ENCODE assay signal across 8 mouse cellular contexts in the genomic region with DNA sequence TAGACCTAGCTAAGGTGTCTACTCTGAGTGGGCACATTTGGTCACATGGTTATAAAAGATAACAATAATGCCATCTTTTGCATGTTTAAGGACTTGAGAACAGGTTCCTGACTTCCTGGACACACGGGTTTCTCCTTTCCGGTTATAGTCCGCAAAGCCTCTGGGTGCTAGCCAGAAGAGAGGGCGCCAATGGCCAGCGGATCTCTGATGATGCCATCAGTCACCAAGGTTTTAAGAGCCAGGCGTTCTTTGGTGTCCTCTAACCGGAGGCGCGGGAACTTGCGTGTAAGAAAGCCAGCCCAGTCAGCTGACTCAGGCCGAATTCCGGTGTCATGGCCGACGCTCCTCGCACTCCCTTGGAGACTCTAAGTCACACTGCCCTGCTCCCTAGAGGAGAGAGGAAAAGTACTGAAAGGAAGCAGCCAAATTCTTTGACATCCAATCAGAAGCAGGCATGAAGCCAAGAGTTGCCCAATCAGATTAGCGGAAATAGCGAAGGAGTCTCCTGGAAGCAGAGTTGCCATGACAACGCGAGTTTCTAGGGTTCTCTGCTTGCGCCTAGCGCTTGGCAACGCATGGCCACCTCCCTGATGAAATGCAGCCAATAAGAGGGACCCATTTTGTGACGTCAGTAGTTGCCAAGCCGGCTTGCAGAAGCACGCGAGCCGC. TPM values are rescaled to one million over a fixed set of nuclear protein-coding genes. Genes with fewer than 3 reads are reported as not detected.
DNase-seq lines count a peak whose midpoint lies in the region; ATAC-seq and TF ChIP-seq lines count a peak whose summit lies in the region.

No protein-coding gene starts in this region.

- peak; percentile 99 for DNase-seq in 3T3-L1 (ENCODE audit: low read depth, low spot score)
- DNase-seq in adrenal gland, postnatal 4 days (ENCODE audit: low spot score in 2 of 2), result peak; percentile 39 to 71
- peak; percentile 100 for DNase-seq in embryonic facial prominence, embryonic 14.5 days (ENCODE audit: low spot score)
- peak; percentile 70 to 86 for DNase-seq in heart, adult 2 months
- DNase-seq in kidney, adult 8-10 months, result peak; percentile 84 to 89
- peak; percentile 22 to 72 for DNase-seq in spleen, postnatal 10 days (ENCODE audit: low spot score in 2 of 2)

- no peaks in the 10 kb centered on the region for H3K4me1 ChIP-seq in embryonic facial prominence, embryonic 14.5 days (ENCODE audit: control insufficient read depth, insufficient read depth, low read length)
- no peaks in the 10 kb centered on the region for H3K4me1 ChIP-seq in heart, adult 2 months (ENCODE audit: control insufficient read depth, insufficient read depth, low read length)
- H3K4me1 ChIP-seq in limb, embryonic 13.5 days, result no peaks in the 10 kb centered on the region
- peaks cover 9% of the 10 kb centered on the region for H3K4me1 ChIP-seq in midbrain, embryonic 16.5 days (ENCODE audit: control insufficient read depth, insufficient read depth, low read length)

- no peak for TF ChIP-seq CTCF in heart, adult 2 months (IDR thresholded peaks at IDR 0.05)

- no peaks in the 10 kb centered on the region for H3K36me3 ChIP-seq in embryonic facial prominence, embryonic 14.5 days (ENCODE audit: control insufficient read depth, insufficient read depth, low read length)
- H3K36me3 ChIP-seq in heart, adult 2 months (ENCODE audit: control insufficient read depth, insufficient read depth, low read length), result no peaks in the 10 kb centered on the region
- H3K36me3 ChIP-seq in limb, embryonic 13.5 days, result no peaks in the 10 kb centered on the region
- no peaks in the 10 kb centered on the region for H3K36me3 ChIP-seq in midbrain, embryonic 16.5 days (ENCODE audit: control insufficient read depth, insufficient read depth, low read length)

- intact Hi-C loops in heart, adult 2 months (cut with DNase I), result no loop called here

- H3K9ac ChIP-seq in embryonic facial prominence, embryonic 14.5 days (ENCODE audit: low read depth, low read length), result peak overlapping the region; percentile 20; the same call in 1 of the 2 replicates
- H3K9ac ChIP-seq in heart, adult 2 months (ENCODE audit: low read depth, low read length), result no peak overlapping the region
- H3K9ac ChIP-seq in limb, embryonic 13.5 days, result peak overlapping the region; percentile 51; the same call in 1 of the 2 replicates
- peak overlapping the region; percentile 62 for H3K9ac ChIP-seq in midbrain, embryonic 16.5 days (ENCODE audit: low read depth, low read length)

- TF ChIP-seq POLR2A in heart, adult 2 months (IDR thresholded peaks at IDR 0.05; ENCODE audit: insufficient read depth, low read depth, low read length), result peak; percentile 40; the same call in 1 of the 2 replicates

- H3K4me2 ChIP-seq in embryonic facial prominence, embryonic 14.5 days (ENCODE audit: low read depth, low read length), result peak overlapping the region; percentile 58
- peak overlapping the region; percentile 64 for H3K4me2 ChIP-seq in limb, embryonic 13.5 days (replicated peaks)
- peak overlapping the region; percentile 77 for H3K4me2 ChIP-seq in midbrain, embryonic 16.5 days (ENCODE audit: low read length)

- no peaks in the 10 kb centered on the region for H3K79me2 ChIP-seq in heart, adult 2 months (replicated peaks; ENCODE audit: control insufficient read depth, insufficient read depth, low read length)

- WGBS in embryonic facial prominence, embryonic 14.5 days, result 2% methylated on average over 27 of the region's 27 CpGs
- WGBS in heart, adult 2 months, result 2% methylated on average over 27 of the region's 27 CpGs
- 2% methylated on average over 27 of the region's 27 CpGs for WGBS in limb, embryonic 13.5 days
- WGBS in midbrain, embryonic 16.5 days, result 1% methylated on average over 27 of the region's 27 CpGs

- ATAC-seq in embryonic facial prominence, embryonic 14.5 days (ENCODE audit: low read depth), result peak; percentile 96
- peak; percentile 97 for ATAC-seq in limb, embryonic 13.5 days (ENCODE audit: low FRiP score, low read depth)
- ATAC-seq in midbrain, embryonic 16.5 days, result peak; percentile 97

- H3K9me3 ChIP-seq in embryonic facial prominence, embryonic 14.5 days (ENCODE audit: control insufficient read depth, low read length), result no peaks in the 10 kb centered on the region
- H3K9me3 ChIP-seq in limb, embryonic 13.5 days, result no peaks in the 10 kb centered on the region
- H3K9me3 ChIP-seq in midbrain, embryonic 16.5 days (replicated peaks; ENCODE audit: control insufficient read depth, low read length, poor library complexity, severe bottlenecking), result no peaks in the 10 kb centered on the region

- H3K27me3 ChIP-seq in embryonic facial prominence, embryonic 14.5 days (replicated peaks; ENCODE audit: control insufficient read depth, insufficient read depth, low read length), result no peaks in the 10 kb centered on the region
- H3K27me3 ChIP-seq in heart, adult 2 months (ENCODE audit: control insufficient read depth, insufficient read depth, low read length), result no peaks in the 10 kb centered on the region
- H3K27me3 ChIP-seq in limb, embryonic 13.5 days, result peaks cover 33% of the 10 kb centered on the region
- H3K27me3 ChIP-seq in midbrain, embryonic 16.5 days (ENCODE audit: control insufficient read depth, insufficient read depth, low read depth, low read length), result no peaks in the 10 kb centered on the region

- peak overlapping the region; percentile 61; the same call in 1 of the 2 replicates for H3K27ac ChIP-seq in embryonic facial prominence, embryonic 14.5 days (replicated peaks; ENCODE audit: low read depth, low read length)
- H3K27ac ChIP-seq in heart, adult 2 months, result peak overlapping the region; percentile 36
- H3K27ac ChIP-seq in limb, embryonic 13.5 days, result peak overlapping the region; percentile 48; the same call in 1 of the 2 replicates
- peak overlapping the region; percentile 88 for H3K27ac ChIP-seq in midbrain, embryonic 16.5 days (ENCODE audit: low read length)

- TF ChIP-seq EP300 in heart, adult 2 months (IDR thresholded peaks at IDR 0.05; ENCODE audit: insufficient read depth, low read depth, low read length), result no peak

- H3K4me3 ChIP-seq in embryonic facial prominence, embryonic 14.5 days (ENCODE audit: low read depth, low read length), result peak overlapping the region; percentile 30
- peak overlapping the region; percentile 41 for H3K4me3 ChIP-seq in heart, adult 2 months
- peak overlapping the region; percentile 45 for H3K4me3 ChIP-seq in limb, embryonic 13.5 days
- peak overlapping the region; percentile 41 for H3K4me3 ChIP-seq in midbrain, embryonic 16.5 days (ENCODE audit: low read depth, low read length)

RNA-seq across cellular contexts. Expression of a gene that starts 19.9 kb away (rescaled TPM):
- 1 to 10 TPM; 1.0 to 2.0 TPM for total RNA-seq in adrenal gland, postnatal 4 days (2021)
- polyA plus RNA-seq in embryonic facial prominence, embryonic 14.5 days (2014; fragmentation: Nextera tagmentation; extraction: Ambion mirVana), result 0.33 and 0.80 TPM in 2 replicates
- under 1 TPM; 0.21 to 0.25 TPM for total RNA-seq in heart, adult 2 months (2021)
- polyA plus RNA-seq in heart, adult 2 months (2012; rRNA removed), result 0.12 and 0.47 TPM in 2 replicates
- polyA plus RNA-seq in limb, embryonic 13.5 days (2015; fragmentation: Nextera tagmentation; extraction: Ambion mirVana), result 1.1 TPM in 2 replicates
- polyA plus RNA-seq in midbrain, embryonic 16.5 days (2015; fragmentation: Nextera tagmentation; extraction: Ambion mirVana), result 2.0 and 3.6 TPM in 2 replicates

RNA-seq across cellular contexts. Expression of a gene that starts 21.6 kb away (rescaled TPM):
- total RNA-seq in adrenal gland, postnatal 4 days (2021), result 1 to 10 TPM; 3.6 to 4.4 TPM
- 2.4 and 2.6 TPM in 2 replicates for polyA plus RNA-seq in embryonic facial prominence, embryonic 14.5 days (2014; fragmentation: Nextera tagmentation; extraction: Ambion mirVana)
- 1 to 10 TPM; 1.4 to 2.5 TPM for total RNA-seq in heart, adult 2 months (2021)
- 3.1 and 3.2 TPM in 2 replicates for polyA plus RNA-seq in heart, adult 2 months (2012; rRNA removed)
- polyA plus RNA-seq in limb, embryonic 13.5 days (2015; fragmentation: Nextera tagmentation; extraction: Ambion mirVana), result 3.5 and 4.0 TPM in 2 replicates
- 57.4 and 73.2 TPM in 2 replicates for polyA plus RNA-seq in midbrain, embryonic 16.5 days (2015; fragmentation: Nextera tagmentation; extraction: Ambion mirVana)

RNA-seq across cellular contexts. Expression of a gene that starts 23.3 kb away (rescaled TPM):
- 10 to 100 TPM; 18.7 to 18.8 TPM for total RNA-seq in adrenal gland, postnatal 4 days (2021)
- 1.8 and 2.1 TPM in 2 replicates for polyA plus RNA-seq in embryonic facial prominence, embryonic 14.5 days (2014; fragmentation: Nextera tagmentation; extraction: Ambion mirVana)
- 10 to 100 TPM; 30.1 to 34.1 TPM for total RNA-seq in heart, adult 2 months (2021)
- 33.2 and 36.2 TPM in 2 replicates for polyA plus RNA-seq in heart, adult 2 months (2012; rRNA removed)
- polyA plus RNA-seq in limb, embryonic 13.5 days (2015; fragmentation: Nextera tagmentation; extraction: Ambion mirVana), result 1.00 and 1.2 TPM in 2 replicates
- 14.3 and 15.9 TPM in 2 replicates for polyA plus RNA-seq in midbrain, embryonic 16.5 days (2015; fragmentation: Nextera tagmentation; extraction: Ambion mirVana)

RNA-seq across cellular contexts. Expression of a gene that starts 59.7 kb away (rescaled TPM):
- total RNA-seq in adrenal gland, postnatal 4 days (2021), result 1 to 10 TPM; 3.2 to 6.2 TPM
- polyA plus RNA-seq in embryonic facial prominence, embryonic 14.5 days (2014; fragmentation: Nextera tagmentation; extraction: Ambion mirVana), result 0.43 and 0.47 TPM in 2 replicates
- 1 to 10 TPM; 1.3 to 1.5 TPM for total RNA-seq in heart, adult 2 months (2021)
- 2.4 and 2.6 TPM in 2 replicates for polyA plus RNA-seq in heart, adult 2 months (2012; rRNA removed)
- polyA plus RNA-seq in limb, embryonic 13.5 days (2015; fragmentation: Nextera tagmentation; extraction: Ambion mirVana), result 0.36 TPM in 1 of 2 replicates, not detected in the other
- 3.9 and 4.2 TPM in 2 replicates for polyA plus RNA-seq in midbrain, embryonic 16.5 days (2015; fragmentation: Nextera tagmentation; extraction: Ambion mirVana)

Comparison
In these comparisons a context has a peak if more than half of its experiments do, and no peak if none do; other contexts are left out.
1. Peak in every context shown above with its lines: DNase-seq, ATAC-seq, H3K4me3 ChIP-seq and H3K27ac ChIP-seq.
2. DNase-seq: peak in every context shown above with its lines; median percentile 100 in embryonic facial prominence, embryonic 14.5 days; 99 in 3T3-L1; 86 in kidney, adult 8-10 months; 78 in heart, adult 2 months; 55 in adrenal gland, postnatal 4 days; 47 in spleen, postnatal 10 days.
3. H3K27ac ChIP-seq: peak in every context shown above with its lines; median percentile 88 in midbrain, embryonic 16.5 days; 61 in embryonic facial prominence, embryonic 14.5 days; 48 in limb, embryonic 13.5 days; 36 in heart, adult 2 months.
4. RNA of a gene that starts 21.6 kb away (polyA plus RNA-seq): 57.4 to 73.2 TPM in midbrain, embryonic 16.5 days; 3.5 to 4.0 TPM in limb, embryonic 13.5 days, 3.1 to 3.2 TPM in heart, adult 2 months and 2.4 to 2.6 TPM in embryonic facial prominence, embryonic 14.5 days; every median in the first group is over 10 times any median in the second.